Mouse (Mus musculus): ENCODE data around the gene Mlst8. TPM values are rescaled to one million over a fixed set of nuclear protein-coding genes. Genes with fewer than 3 reads are reported as not detected.

Mlst8 gene
- total and polyA plus RNA-seq, 3 experiments: 7.0 to 17.2 (median 7.1) TPM

- H3K4me1 ChIP-seq (ENCODE audit: insufficient read depth, low read depth, low read length): peaks cover 12% of the 10 kb centered on the region
- TF ChIP-seq GATA2 (IDR thresholded peaks at IDR 0.05; ENCODE audit: borderline replicate concordance, low read depth, low read length) (no peak), CTCF (IDR thresholded peaks at IDR 0.05; ENCODE audit: low read depth, low read length) (no peak), GATA1 (IDR thresholded peaks at IDR 0.05; ENCODE audit: borderline replicate concordance, low read length) (no peak), TAL1 (conservative IDR thresholded peaks at IDR 0.05; ENCODE audit: low read depth, low read length) (no peak), POLR2AphosphoS5 (IDR thresholded peaks at IDR 0.05; ENCODE audit: insufficient replicate concordance, low read depth, low read length) (no peak)
- peaks cover 99% of the 10 kb centered on the region for H3K36me3 ChIP-seq (replicated peaks)
- no peaks in the 10 kb centered on the region for H3K9me3 ChIP-seq (replicated peaks)
- ATAC-seq (ENCODE audit: extremely low read depth, insufficient number of reproducible peaks, low FRiP score, poor library complexity, severe bottlenecking) (no peak), DNase-seq (ENCODE audit: low spot score) (no peak)
- H3K27me3 ChIP-seq (ENCODE audit: insufficient read depth, low read length): no peaks in the 10 kb centered on the region
- no peak overlapping the region for H3K4me3 ChIP-seq (ENCODE audit: low read depth, low read length)
These were observed 35.7 kb upstream of the Mlst8 start for GRCm38 (mm10) chr17:24514270-24515257.

- Histone ChIP-seq H3K4me1 (ENCODE audit: insufficient read depth, low read depth, low read length) (peaks cover 12% of the 10 kb centered on the region), H3K4me3 (ENCODE audit: low read depth, low read length) (no peak overlapping the region), H3K9me3 (replicated peaks) (no peaks in the 10 kb centered on the region), H3K27me3 (ENCODE audit: insufficient read depth, low read length) (no peaks in the 10 kb centered on the region), H3K36me3 (replicated peaks) (peaks cover 99% of the 10 kb centered on the region)
- TF ChIP-seq GATA2 (IDR thresholded peaks at IDR 0.05; ENCODE audit: borderline replicate concordance, low read depth, low read length) (no peak), TAL1 (conservative IDR thresholded peaks at IDR 0.05; ENCODE audit: low read depth, low read length) (no peak), GATA1 (IDR thresholded peaks at IDR 0.05; ENCODE audit: borderline replicate concordance, low read length) (no peak)
- 0 out of 2 replicates have a peak, but pooled peaks have one; percentile 8 for ATAC-seq (ENCODE audit: extremely low read depth, insufficient number of reproducible peaks, low FRiP score, poor library complexity, severe bottlenecking)
- peak; percentile 51 for DNase-seq (ENCODE audit: low spot score)
These were observed 34.7 kb upstream of the Mlst8 start for GRCm38 (mm10) chr17:24513609-24514008.

- Histone ChIP-seq H3K4me3 (ENCODE audit: low read depth, low read length) (no peak overlapping the region), H3K9me3 (replicated peaks) (no peaks in the 10 kb centered on the region), H3K4me1 (ENCODE audit: insufficient read depth, low read depth, low read length) (0 out of 2 replicates have a peak, but pooled peaks cover 6% of the 10 kb centered on the region), H3K36me3 (replicated peaks) (peaks cover 84% of the 10 kb centered on the region), H3K27me3 (ENCODE audit: insufficient read depth, low read length) (peaks cover 15% of the 10 kb centered on the region; the same call in 1 of the 2 replicates)
- no peak for DNase-seq (ENCODE audit: low spot score)
- TF ChIP-seq POLR2AphosphoS5 (IDR thresholded peaks at IDR 0.05; ENCODE audit: insufficient replicate concordance, low read depth, low read length) (no peak), CTCF (IDR thresholded peaks at IDR 0.05; ENCODE audit: low read depth, low read length) (no peak), GATA2 (IDR thresholded peaks at IDR 0.05; ENCODE audit: borderline replicate concordance, low read depth, low read length) (no peak), GATA1 (IDR thresholded peaks at IDR 0.05; ENCODE audit: borderline replicate concordance, low read length) (no peak), TAL1 (conservative IDR thresholded peaks at IDR 0.05; ENCODE audit: low read depth, low read length) (no peak)
- ATAC-seq (ENCODE audit: extremely low read depth, insufficient number of reproducible peaks, low FRiP score, poor library complexity, severe bottlenecking): no peak
These were observed 29.1 kb upstream of the Mlst8 start for GRCm38 (mm10) chr17:24507806-24508460.

- H3K36me3 ChIP-seq (replicated peaks): peaks cover 77% of the 10 kb centered on the region
These were observed 28.3 kb upstream of the Mlst8 start for GRCm38 (mm10) chr17:24507129-24507664.

GRCm38 (mm10) chr17:24506332-24507070 is 27.6 kb upstream of the Mlst8 start:
- H3K4me3 ChIP-seq (ENCODE audit: low read depth, low read length): no peak overlapping the region

More at GRCm38 (mm10) chr17:24507129-24507664, 28.3 kb upstream of the Mlst8 start:
- no peak for ATAC-seq (ENCODE audit: extremely low read depth, insufficient number of reproducible peaks, low FRiP score, poor library complexity, severe bottlenecking)
- DNase-seq (ENCODE audit: low spot score): no peak
- peaks cover 23% of the 10 kb centered on the region for H3K27me3 ChIP-seq (ENCODE audit: insufficient read depth, low read length)
- no peak overlapping the region for H3K4me3 ChIP-seq (ENCODE audit: low read depth, low read length)
- TF ChIP-seq GATA2 (IDR thresholded peaks at IDR 0.05; ENCODE audit: borderline replicate concordance, low read depth, low read length): no peak
- TF ChIP-seq POLR2AphosphoS5 (IDR thresholded peaks at IDR 0.05; ENCODE audit: insufficient replicate concordance, low read depth, low read length): no peak
- TF ChIP-seq CTCF (IDR thresholded peaks at IDR 0.05; ENCODE audit: low read depth, low read length): no peak
- no peak for TF ChIP-seq GATA1 (IDR thresholded peaks at IDR 0.05; ENCODE audit: borderline replicate concordance, low read length)
- no peak for TF ChIP-seq TAL1 (conservative IDR thresholded peaks at IDR 0.05; ENCODE audit: low read depth, low read length)
- H3K4me1 ChIP-seq (ENCODE audit: insufficient read depth, low read depth, low read length): 0 out of 2 replicates have a peak, but pooled peaks cover 8% of the 10 kb centered on the region
- H3K9me3 ChIP-seq (replicated peaks): no peaks in the 10 kb centered on the region

More at GRCm38 (mm10) chr17:24506332-24507070, 27.6 kb upstream of the Mlst8 start:
- 0 out of 2 replicates have a peak, but pooled peaks cover 14% of the 10 kb centered on the region for H3K4me1 ChIP-seq (ENCODE audit: insufficient read depth, low read depth, low read length)
- H3K36me3 ChIP-seq (replicated peaks): peaks cover 70% of the 10 kb centered on the region
- H3K27me3 ChIP-seq (ENCODE audit: insufficient read depth, low read length): peaks cover 30% of the 10 kb centered on the region
- TF ChIP-seq GATA1 (IDR thresholded peaks at IDR 0.05; ENCODE audit: borderline replicate concordance, low read length): no peak
- TF ChIP-seq TAL1 (conservative IDR thresholded peaks at IDR 0.05; ENCODE audit: low read depth, low read length): no peak
- no peak for TF ChIP-seq GATA2 (IDR thresholded peaks at IDR 0.05; ENCODE audit: borderline replicate concordance, low read depth, low read length)
- TF ChIP-seq POLR2AphosphoS5 (IDR thresholded peaks at IDR 0.05; ENCODE audit: insufficient replicate concordance, low read depth, low read length): no peak
- TF ChIP-seq CTCF (IDR thresholded peaks at IDR 0.05; ENCODE audit: low read depth, low read length): no peak
- no peak for DNase-seq (ENCODE audit: low spot score)
- no peak for ATAC-seq (ENCODE audit: extremely low read depth, insufficient number of reproducible peaks, low FRiP score, poor library complexity, severe bottlenecking)
- H3K9me3 ChIP-seq (replicated peaks): no peaks in the 10 kb centered on the region
